Mouse (Mus musculus): ENCODE results near the gene Lmna.
A peak's percentile ranks its signal among the peaks of the same experiment; 100 is the strongest.

Lmna gene

GRCm38 (mm10) chr3:88521156-88521555 is 11.4 kb upstream of the Lmna start:
- DNase-seq (ENCODE audit: low spot score in 2 of 2): no peak

GRCm38 (mm10) chr3:88520078-88520477 is 10.3 kb upstream of the Lmna start:
- no peak for DNase-seq (ENCODE audit: low spot score in 2 of 2)

GRCm38 (mm10) chr3:88518411-88518810 is 8.7 kb upstream of the Lmna start:
- DNase-seq (ENCODE audit: low spot score in 2 of 2): no peak

GRCm38 (mm10) chr3:88516407-88516806 is 6.7 kb upstream of the Lmna start:
- no peak for DNase-seq (ENCODE audit: low spot score in 2 of 2)

GRCm38 (mm10) chr3:88515095-88515386 is 5.3 kb upstream of the Lmna start:
- DNase-seq (ENCODE audit: low spot score in 2 of 2): no peak

GRCm38 (mm10) chr3:88514231-88515094 is 4.7 kb upstream of the Lmna start:
- DNase-seq (ENCODE audit: low spot score in 2 of 2): no peak

- DNase-seq (ENCODE audit: low spot score in 2 of 2): no peak
Observed at GRCm38 (mm10) chr3:88513546-88514115, 3.9 kb upstream of the Lmna start.

- DNase-seq (ENCODE audit: low spot score in 2 of 2): no peak
Observed at GRCm38 (mm10) chr3:88512896-88513545, 3.3 kb upstream of the Lmna start.

GRCm38 (mm10) chr3:88512141-88512895 is 2.6 kb upstream of the Lmna start:
- no peak for DNase-seq (ENCODE audit: low spot score in 2 of 2)

- DNase-seq (ENCODE audit: low spot score in 2 of 2): no peak
Observed at GRCm38 (mm10) chr3:88511559-88511958, 1.8 kb upstream of the Lmna start.

GRCm38 (mm10) chr3:88510421-88511289 is 899 bp upstream of the Lmna start:
- no peak for DNase-seq (ENCODE audit: low spot score in 2 of 2)

GRCm38 (mm10) chr3:88509250-88509649 is 506 bp downstream of the Lmna start:
- no peak for DNase-seq (ENCODE audit: low spot score in 2 of 2)

GRCm38 (mm10) chr3:88505765-88506164 is 4.0 kb downstream of the Lmna start:
- DNase-seq (ENCODE audit: low spot score in 2 of 2): no peak

- DNase-seq (ENCODE audit: low spot score in 2 of 2): no peak
Observed at GRCm38 (mm10) chr3:88505081-88505480, 4.7 kb downstream of the Lmna start.

GRCm38 (mm10) chr3:88503881-88504746 is 5.6 kb downstream of the Lmna start:
- no peak for DNase-seq (ENCODE audit: low spot score in 2 of 2)

GRCm38 (mm10) chr3:88503505-88503863 is 6.3 kb downstream of the Lmna start:
- no peak for DNase-seq (ENCODE audit: low spot score in 2 of 2)

- peak; percentile 82 to 85 for DNase-seq (ENCODE audit: low spot score in 2 of 2)
Observed at GRCm38 (mm10) chr3:88502641-88503504, 6.9 kb downstream of the Lmna start.

- DNase-seq (ENCODE audit: low spot score in 2 of 2): no peak
Observed at GRCm38 (mm10) chr3:88502031-88502571, 7.7 kb downstream of the Lmna start.

GRCm38 (mm10) chr3:88501366-88502030 is 8.3 kb downstream of the Lmna start:
- DNase-seq (ENCODE audit: low spot score in 2 of 2): no peak

Measured in frontal cortex, postnatal 10 days (tissue).